Mouse (Mus musculus) neural tube, embryonic 14.5 days (tissue): ENCODE results near the gene Doxl2. TPM values are rescaled to one million over a fixed set of nuclear protein-coding genes. Genes with fewer than 3 reads are reported as not detected.

Experiments
- ATAC-seq: fragments of 200-750 bp; cut with Nextera tagmentation; 2 replicates; pipeline ENCODE4 v1.8.0; 2017; ENCODE audit warnings: low read depth, mild to moderate bottlenecking, moderate TSS enrichment, moderate library complexity
- H3K27ac ChIP-seq: fragments of 300-500 bp; sonication (generic); 2 replicates; pipeline ENCODE4 v1.5.1; 2014; ENCODE audit warnings: low read depth, mild to moderate bottlenecking, control low read depth, low read length, moderate library complexity, mixed read lengths
- H3K27me3 ChIP-seq: fragments of 300-500 bp; sonication (generic); 2 replicates; pipeline ENCODE4 v1.6.1; 2014; ENCODE audit warnings: low read length; ENCODE audit not compliant: control insufficient read depth, insufficient read depth
- H3K36me3 ChIP-seq: fragments of 300-500 bp; sonication (generic); 2 replicates; pipeline ENCODE4 v1.6.1; 2014; ENCODE audit warnings: low read length, mixed read lengths; ENCODE audit not compliant: control insufficient read depth, insufficient read depth
- H3K4me1 ChIP-seq: fragments of 300-500 bp; sonication (generic); 2 replicates; pipeline ENCODE4 v1.6.1; 2014; ENCODE audit warnings: low read length; ENCODE audit not compliant: control insufficient read depth, insufficient read depth
- H3K4me2 ChIP-seq: fragments of 300-500 bp; sonication (generic); 2 replicates; pipeline ENCODE4 v1.6.1; 2014; ENCODE audit warnings: mild to moderate bottlenecking, low read depth, low read length, control low read depth
- H3K4me3 ChIP-seq: fragments of 300-500 bp; sonication (generic); 2 replicates; pipeline ENCODE4 v1.5.1; 2014; ENCODE audit warnings: low read depth, low read length, control low read depth, mixed read lengths
- H3K9ac ChIP-seq: fragments of 300-500 bp; sonication (generic); replicated peaks from 2 replicates; pipeline ENCODE4 v1.6.1; 2014; ENCODE audit warnings: low read depth, mild to moderate bottlenecking, control low read depth, low read length, mixed read lengths
- H3K9me3 ChIP-seq: fragments of 300-500 bp; sonication (generic); 2 replicates; pipeline ENCODE4 v1.6.1; 2016; ENCODE audit warnings: low read length; ENCODE audit not compliant: control insufficient read depth
- WGBS: fragments of 180-500 bp; shearing (Covaris S2); extraction: QIAGEN DNeasy Blood & Tissue Kit; methylation state at CpG from one replicate; pipeline ENCODE4 v1.1.7; 2014; 5-methylcytosine and 5-hydroxymethylcytosine counted together
- polyA plus RNA-seq: library from polyadenylated mRNA; unstranded; fragments of >200 nt; fragmentation: Nextera tagmentation; extraction: Ambion mirVana; gene quantifications from 2 replicates; pipeline ENCODE4 v1.2.1, GENCODE M21; 2014

The Doxl2 gene
- polyA plus RNA-seq, 1 experiment from 2014 or later: not detected

GRCm38 (mm10) chr6:48998186-48998585, 23.4 kb downstream of the Doxl2 start:
- Histone ChIP-seq H3K4me2 (no peak overlapping the region), H3K27me3 (no peaks in the 10 kb centered on the region), H3K27ac (no peak overlapping the region), H3K9me3 (no peaks in the 10 kb centered on the region), H3K4me1 (no peaks in the 10 kb centered on the region), H3K9ac (no peak overlapping the region), H3K4me3 (no peak overlapping the region), H3K36me3 (no peaks in the 10 kb centered on the region)
- ATAC-seq: no peak
- 73% methylated on average over 6 of the region's 6 CpGs for WGBS

DNA sequence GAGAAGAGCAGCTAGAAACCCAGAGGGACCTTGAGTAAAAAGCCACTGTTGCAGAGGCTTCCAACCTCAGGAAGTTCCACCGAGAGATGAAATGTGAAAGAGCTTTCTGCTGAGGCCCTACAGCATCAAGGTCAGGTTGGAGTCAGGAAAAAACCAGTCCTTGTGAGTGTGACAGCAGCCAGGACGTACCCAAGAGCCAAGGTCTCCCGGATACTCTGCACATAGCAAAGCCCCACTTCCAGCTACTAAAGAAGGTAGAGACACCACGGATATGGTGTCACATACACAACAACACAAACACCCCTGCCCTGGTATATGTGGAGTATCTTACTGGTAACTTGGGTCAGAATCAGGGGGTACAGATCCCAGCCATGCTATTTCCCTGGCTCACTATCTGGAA, 24.0 kb downstream of the Doxl2 start:
- Histone ChIP-seq H3K27me3 (no peaks in the 10 kb centered on the region), H3K4me3 (no peak overlapping the region), H3K4me1 (no peaks in the 10 kb centered on the region), H3K4me2 (no peak overlapping the region), H3K9me3 (no peaks in the 10 kb centered on the region), H3K27ac (no peak overlapping the region), H3K36me3 (no peaks in the 10 kb centered on the region), H3K9ac (no peak overlapping the region)
- ATAC-seq: no peak
- WGBS: 95% methylated on average over 4 of the region's 4 CpGs

DNA sequence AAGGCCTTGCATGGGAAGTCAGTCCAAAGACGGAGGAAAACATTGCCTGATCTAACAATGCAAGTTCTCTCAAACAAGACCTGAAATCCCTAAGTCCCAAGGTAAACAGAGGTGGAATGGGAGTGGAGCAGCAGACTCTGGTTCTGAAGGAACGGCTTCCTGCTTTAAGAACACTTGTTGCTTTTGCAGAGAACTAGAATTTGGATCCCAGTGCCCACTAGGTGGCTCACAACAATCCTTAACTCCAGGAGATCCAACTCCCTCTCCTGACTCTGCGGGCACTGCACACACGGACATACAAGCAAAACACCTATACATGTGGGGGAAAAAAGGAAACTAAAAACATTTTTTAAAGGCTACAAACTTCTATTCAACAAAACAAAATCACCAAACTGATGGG, 28.6 kb downstream of the Doxl2 start:
- Histone ChIP-seq H3K27ac (no peak overlapping the region), H3K4me2 (no peak overlapping the region), H3K9me3 (no peaks in the 10 kb centered on the region), H3K36me3 (no peaks in the 10 kb centered on the region), H3K27me3 (no peaks in the 10 kb centered on the region), H3K9ac (no peak overlapping the region), H3K4me1 (0 out of 2 replicates have a peak, but pooled peaks cover 3% of the 10 kb centered on the region), H3K4me3 (no peak overlapping the region)
- no peak for ATAC-seq
- 54% methylated on average over 4 of the region's 4 CpGs for WGBS

DNA sequence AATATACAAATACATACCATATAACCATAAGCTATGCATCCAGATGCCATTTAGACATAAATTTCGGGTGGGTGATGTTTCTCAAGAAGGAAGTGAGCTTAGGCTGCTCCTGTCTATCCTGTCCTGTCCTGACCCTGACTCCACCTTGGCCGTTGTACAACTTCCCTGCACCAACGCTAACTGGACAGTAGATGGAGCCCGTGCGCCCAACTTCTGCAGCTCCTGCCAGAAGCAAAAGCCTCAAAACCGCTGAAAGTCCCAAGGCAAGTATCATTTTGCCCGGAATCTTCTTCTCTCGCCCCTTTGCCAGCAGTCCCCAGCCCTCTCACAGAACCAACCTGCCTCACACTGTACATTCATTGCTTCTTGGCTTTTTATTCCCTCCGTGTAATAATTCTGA, 33.2 kb downstream of the Doxl2 start:
- Histone ChIP-seq H3K4me2 (peak overlapping the region; percentile 49), H3K36me3 (no peaks in the 10 kb centered on the region), H3K4me1 (0 out of 2 replicates have a peak, but pooled peaks cover 5% of the 10 kb centered on the region), H3K4me3 (peak overlapping the region; percentile 19; the same call in 1 of the 2 replicates), H3K9ac (no peak overlapping the region), H3K27me3 (no peaks in the 10 kb centered on the region), H3K27ac (no peak overlapping the region), H3K9me3 (no peaks in the 10 kb centered on the region)
- ATAC-seq: peak; percentile 70; the same call in 1 of the 2 replicates
- WGBS: 1% methylated on average over 9 of the region's 9 CpGs

- Histone ChIP-seq H3K4me3 (peak overlapping the region; percentile 19; the same call in 1 of the 2 replicates), H3K27me3 (no peaks in the 10 kb centered on the region), H3K9ac (no peak overlapping the region), H3K9me3 (no peaks in the 10 kb centered on the region), H3K36me3 (no peaks in the 10 kb centered on the region), H3K27ac (no peak overlapping the region), H3K4me1 (0 out of 2 replicates have a peak, but pooled peaks cover 5% of the 10 kb centered on the region), H3K4me2 (peak overlapping the region; percentile 49)
- WGBS: 23% methylated on average over 13 of the region's 13 CpGs
- ATAC-seq: peak; percentile 28; the same call in 1 of the 2 replicates
Observed at GRCm38 (mm10) chr6:49008420-49009160, 33.8 kb downstream of the Doxl2 start.

DNA sequence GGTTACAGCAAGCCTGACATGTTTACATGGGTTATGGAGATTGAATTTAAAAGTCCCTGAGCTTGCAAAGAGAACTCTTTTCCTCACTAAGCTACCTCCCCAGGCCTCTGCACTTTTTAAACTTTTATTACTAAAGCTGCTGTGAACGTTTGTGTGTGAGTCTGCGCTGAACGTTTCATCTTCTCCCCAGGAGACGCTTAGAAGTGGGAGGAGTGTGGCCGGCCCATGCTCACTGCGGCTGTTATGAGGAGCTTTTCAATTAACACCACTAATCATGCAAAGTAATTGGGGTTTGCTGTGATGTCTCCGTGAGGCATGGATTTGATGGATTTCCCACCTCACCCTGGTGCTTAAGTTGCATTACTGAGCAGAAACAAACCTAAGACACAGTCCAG, 34.4 kb downstream of the Doxl2 start:
- Histone ChIP-seq H3K4me1 (0 out of 2 replicates have a peak, but pooled peaks cover 5% of the 10 kb centered on the region), H3K27ac (no peak overlapping the region), H3K9me3 (no peaks in the 10 kb centered on the region), H3K4me3 (no peak overlapping the region), H3K4me2 (no peak overlapping the region), H3K27me3 (no peaks in the 10 kb centered on the region), H3K9ac (no peak overlapping the region), H3K36me3 (no peaks in the 10 kb centered on the region)
- 16% methylated on average over 7 of the region's 7 CpGs for WGBS
- ATAC-seq: peak; percentile 46; the same call in 1 of the 2 replicates

GRCm38 (mm10) chr6:49009665-49010064, 34.9 kb downstream of the Doxl2 start:
- no peaks in the 10 kb centered on the region for H3K9me3 ChIP-seq
- H3K4me1 ChIP-seq: 0 out of 2 replicates have a peak, but pooled peaks cover 5% of the 10 kb centered on the region
- H3K36me3 ChIP-seq: no peaks in the 10 kb centered on the region
- H3K27me3 ChIP-seq: no peaks in the 10 kb centered on the region
- no peak overlapping the region for H3K4me2 ChIP-seq
- WGBS: 93% methylated on average over 1 of the region's 1 CpGs
- H3K9ac ChIP-seq: no peak overlapping the region
- no peak overlapping the region for H3K27ac ChIP-seq
- H3K4me3 ChIP-seq: no peak overlapping the region
- ATAC-seq: no peak

GRCm38 (mm10) chr6:49011191-49011590, 36.4 kb downstream of the Doxl2 start:
- no peak overlapping the region for H3K9ac ChIP-seq
- ATAC-seq: no peak
- no peak overlapping the region for H3K4me3 ChIP-seq
- H3K4me1 ChIP-seq: 0 out of 2 replicates have a peak, but pooled peaks cover 5% of the 10 kb centered on the region
- 86% methylated on average over 5 of the region's 5 CpGs for WGBS
- no peak overlapping the region for H3K4me2 ChIP-seq
- no peaks in the 10 kb centered on the region for H3K27me3 ChIP-seq
- no peak overlapping the region for H3K27ac ChIP-seq
- no peaks in the 10 kb centered on the region for H3K36me3 ChIP-seq
- H3K9me3 ChIP-seq: no peaks in the 10 kb centered on the region

DNA sequence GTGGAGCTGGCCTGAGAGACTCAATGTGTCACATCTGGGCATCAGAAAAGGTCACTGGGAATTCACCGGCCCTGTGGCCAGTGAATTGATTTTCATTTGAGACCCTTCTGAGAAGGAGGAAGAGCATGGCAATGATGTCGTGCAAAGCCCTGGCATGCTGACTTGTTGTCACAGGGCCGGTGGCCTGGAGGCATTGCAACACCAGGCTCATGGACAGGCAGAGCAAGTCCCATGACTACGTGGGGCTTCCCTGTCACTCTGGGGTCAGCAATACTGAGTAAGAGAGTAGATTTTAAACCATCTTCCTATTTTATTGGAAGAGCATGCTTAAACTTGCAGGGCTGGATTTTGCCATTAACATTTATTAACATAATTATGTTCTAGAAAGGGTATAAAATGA, 38.3 kb downstream of the Doxl2 start:
- H3K4me2 ChIP-seq: no peak overlapping the region
- H3K27ac ChIP-seq: no peak overlapping the region
- H3K9me3 ChIP-seq: no peaks in the 10 kb centered on the region
- WGBS: 87% methylated on average over 4 of the region's 4 CpGs
- no peaks in the 10 kb centered on the region for H3K27me3 ChIP-seq
- 0 out of 2 replicates have a peak, but pooled peaks cover 5% of the 10 kb centered on the region for H3K4me1 ChIP-seq
- no peak overlapping the region for H3K9ac ChIP-seq
- H3K36me3 ChIP-seq: no peaks in the 10 kb centered on the region
- H3K4me3 ChIP-seq: no peak overlapping the region
- ATAC-seq: no peak
